Mouse (Mus musculus) right cerebral cortex, adult 2 months (tissue): Measurements from ENCODE around the gene Ino80b.

ENCODE experiments used
- DNase-seq, 2 experiments: peaks; one replicate each; pipeline ENCODE4 v3.0.0; 2021 to 2022; ENCODE audit warnings: low spot score in 2 of 2

Ino80b gene

DNA sequence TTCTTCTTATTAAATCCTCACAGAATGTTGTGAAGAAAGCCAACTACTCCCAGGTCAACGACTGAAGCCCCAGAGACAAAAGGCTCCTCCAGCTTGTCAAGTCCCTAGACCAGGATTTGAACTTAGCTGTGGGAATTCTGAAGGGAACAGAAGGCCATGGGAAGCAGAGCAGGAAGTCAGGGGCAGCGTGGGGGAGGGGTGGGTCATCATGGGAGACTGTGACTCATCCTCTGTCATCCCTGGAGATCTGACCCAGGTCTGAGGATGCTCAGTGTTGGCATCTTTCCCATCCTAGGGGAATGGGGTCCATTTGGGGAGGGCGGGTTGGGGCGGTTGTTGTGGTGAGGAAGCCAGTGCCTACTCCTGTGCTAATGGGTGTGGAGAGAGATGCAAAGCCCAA, 16.4 kb upstream of the Ino80b start:
- DNase-seq, result no peak

- no peak for DNase-seq
Measured at GRCm38 (mm10) chr6:83140044-83140443, 14.8 kb upstream of the Ino80b start.

DNA sequence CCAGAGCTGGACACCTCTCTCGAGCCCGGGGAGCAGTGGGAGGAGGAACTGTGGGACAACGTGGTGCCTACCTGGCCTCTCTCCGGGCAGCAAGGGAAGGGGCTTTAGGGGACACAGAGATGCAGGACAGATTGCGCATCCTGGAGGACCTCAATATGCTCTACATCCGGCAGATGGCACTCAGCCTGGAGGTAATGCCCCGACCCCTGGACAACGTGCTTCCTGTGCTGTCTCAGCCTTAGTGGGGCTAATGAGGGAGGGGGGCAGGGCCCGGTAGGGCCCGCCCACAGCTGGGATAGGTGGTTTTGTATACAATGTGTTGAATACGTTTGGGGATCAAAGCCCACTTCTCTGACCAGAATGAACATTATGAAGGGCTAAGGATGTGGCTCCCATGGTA, 12.8 kb upstream of the Ino80b start:
- no peak for DNase-seq

DNA sequence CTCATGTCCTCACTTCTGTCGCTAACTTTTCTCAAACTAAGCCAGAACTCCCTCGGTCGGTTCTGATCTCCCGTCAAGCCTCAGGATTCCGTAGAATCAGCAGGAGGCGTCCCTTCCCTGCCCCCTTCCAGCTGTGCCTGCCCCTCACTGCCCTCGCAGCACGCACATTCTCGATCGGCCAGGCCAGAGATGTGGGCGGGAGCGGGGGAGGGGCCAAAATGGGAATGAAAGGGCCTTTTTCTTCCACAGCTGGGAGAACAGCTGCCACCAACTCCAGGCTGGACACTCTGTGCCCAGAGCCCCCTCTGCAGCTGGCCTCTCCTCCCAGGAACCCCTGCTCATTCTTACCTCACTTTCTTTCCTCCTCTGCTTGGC, 12.3 kb upstream of the Ino80b start:
- peak in 1 of 2 experiments; percentile 65 for DNase-seq

DNA sequence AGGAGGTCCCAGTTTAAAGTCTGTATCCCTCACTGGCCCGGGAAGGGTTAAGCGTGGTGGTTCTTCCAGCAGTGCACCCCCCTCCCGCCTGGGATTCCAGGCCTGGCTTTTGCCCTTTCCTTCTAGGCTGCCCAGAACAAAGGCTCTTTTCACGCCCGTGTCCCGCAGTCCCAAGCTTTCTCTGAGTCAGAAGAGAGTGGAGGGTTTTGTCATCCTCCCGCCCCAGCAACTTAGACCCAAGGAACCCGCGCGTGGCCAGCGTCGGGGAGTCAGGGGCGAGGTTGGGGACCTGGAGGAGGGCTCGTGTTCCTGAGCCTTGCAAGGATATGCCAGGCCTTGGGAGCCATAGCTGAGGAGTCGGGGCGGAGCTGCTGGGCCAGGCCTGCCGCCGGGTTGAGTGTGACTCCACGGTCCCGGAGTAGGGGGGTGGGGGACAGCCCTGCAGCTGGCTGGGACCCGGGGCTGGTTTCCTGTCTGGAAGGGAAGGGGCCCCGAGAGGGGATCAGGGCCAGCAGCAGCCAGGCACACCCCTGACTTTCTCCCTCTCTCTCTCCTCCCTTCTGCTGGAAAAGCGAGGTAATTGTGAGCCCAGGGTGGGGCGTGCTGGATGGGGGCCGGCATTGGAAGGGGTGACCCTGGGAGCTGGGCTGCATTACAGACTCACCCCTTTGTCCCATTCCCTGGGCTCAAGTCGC, 11.8 kb upstream of the Ino80b start:
- no peak for DNase-seq

DNA sequence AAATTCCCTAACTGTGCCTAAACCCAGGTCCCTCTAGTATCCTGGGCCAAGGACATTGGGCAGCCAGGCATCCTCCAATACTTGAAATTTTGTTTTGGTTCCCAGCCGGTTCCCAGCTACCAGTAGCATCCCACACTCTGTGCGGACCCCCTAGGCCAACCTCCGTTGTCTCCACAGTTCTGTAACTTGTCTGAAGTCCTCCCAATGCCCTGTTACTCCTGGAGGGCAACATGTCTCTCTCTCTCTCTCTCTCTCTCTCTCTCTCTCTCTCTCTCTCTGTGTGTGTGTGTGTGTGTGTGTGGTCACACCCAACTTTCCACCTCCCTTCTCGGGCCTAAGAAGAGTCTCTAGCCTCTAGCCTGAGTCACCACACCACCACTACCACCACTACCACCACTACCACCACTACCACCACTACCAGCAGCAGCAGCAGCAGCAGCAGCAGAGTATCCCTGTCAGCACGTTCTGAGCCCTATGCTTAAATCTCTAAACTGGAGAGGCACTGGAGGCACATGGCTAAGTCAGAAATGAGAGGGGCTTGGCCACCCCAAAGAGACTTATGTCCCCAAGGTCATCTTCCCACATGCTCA, 11.2 kb upstream of the Ino80b start:
- no peak for DNase-seq

GRCm38 (mm10) chr6:83135571-83136161, 10.4 kb upstream of the Ino80b start:
- DNase-seq, result no peak

DNA sequence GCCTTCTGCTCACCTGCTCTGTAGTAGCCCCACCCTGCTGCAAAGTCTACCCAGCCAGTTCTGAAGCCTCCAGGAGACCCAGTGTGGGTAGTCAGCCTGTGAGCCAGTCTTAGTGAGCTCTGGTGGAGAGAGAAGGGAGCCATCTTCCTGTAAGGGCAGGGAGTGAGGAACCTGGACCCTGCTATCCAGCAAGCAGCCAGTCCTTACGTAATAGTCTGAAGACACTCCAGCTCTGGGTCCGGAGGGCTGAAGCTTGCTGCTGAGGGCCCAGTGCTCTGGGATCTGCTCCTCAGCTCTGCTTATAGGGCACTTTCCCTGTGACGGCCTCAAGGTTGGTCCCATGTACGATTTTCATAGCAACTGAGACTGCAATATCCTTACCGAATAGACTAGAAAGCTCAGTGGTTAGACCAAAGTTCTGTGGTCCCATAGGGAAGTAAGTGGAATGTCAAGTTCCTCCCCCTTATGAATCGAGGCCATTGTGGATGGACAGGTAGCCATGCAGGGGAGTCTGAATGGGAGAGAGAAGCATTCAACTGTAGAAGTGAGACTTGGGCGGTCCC, 9.8 kb upstream of the Ino80b start, which contains the start of gene Rtkn:
Gene Rtkn, plus strand, starts transcription at position 513 of the 563 bp plus-strand sequence.
- no peak for DNase-seq

- no peak for DNase-seq
Measured at GRCm38 (mm10) chr6:83134226-83134625, 9.0 kb upstream of the Ino80b start.

GRCm38 (mm10) chr6:83132176-83132919, 7.1 kb upstream of the Ino80b start:
- no peak for DNase-seq

GRCm38 (mm10) chr6:83131469-83132034, 6.3 kb upstream of the Ino80b start:
- DNase-seq, result no peak

DNA sequence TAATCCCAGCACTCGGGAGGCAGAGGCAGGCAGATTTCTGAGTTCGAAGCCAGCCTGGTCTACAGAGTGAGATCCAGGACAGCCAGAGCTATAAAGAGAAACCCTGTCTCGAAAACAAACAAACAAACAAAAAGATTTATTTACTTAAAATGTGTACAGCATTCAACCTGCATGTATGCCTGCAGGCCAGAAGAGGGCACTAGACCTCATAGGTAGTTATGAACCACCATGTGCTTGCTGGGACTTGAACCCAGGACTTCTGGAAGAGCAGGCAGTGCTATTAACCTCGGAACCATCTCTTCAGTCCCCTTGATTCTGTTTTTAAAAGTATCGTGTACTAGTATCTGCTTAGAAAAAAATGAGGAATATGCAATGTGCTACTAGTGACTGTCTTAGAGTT, 2.2 kb upstream of the Ino80b start:
- no peak for DNase-seq

- DNase-seq, result peak; percentile 89 to 90
Measured at GRCm38 (mm10) chr6:83124851-83125312, 349 bp downstream of the Ino80b start.

- no peak for DNase-seq
Measured at GRCm38 (mm10) chr6:83122961-83123360, 2.3 kb downstream of the Ino80b start.

DNA sequence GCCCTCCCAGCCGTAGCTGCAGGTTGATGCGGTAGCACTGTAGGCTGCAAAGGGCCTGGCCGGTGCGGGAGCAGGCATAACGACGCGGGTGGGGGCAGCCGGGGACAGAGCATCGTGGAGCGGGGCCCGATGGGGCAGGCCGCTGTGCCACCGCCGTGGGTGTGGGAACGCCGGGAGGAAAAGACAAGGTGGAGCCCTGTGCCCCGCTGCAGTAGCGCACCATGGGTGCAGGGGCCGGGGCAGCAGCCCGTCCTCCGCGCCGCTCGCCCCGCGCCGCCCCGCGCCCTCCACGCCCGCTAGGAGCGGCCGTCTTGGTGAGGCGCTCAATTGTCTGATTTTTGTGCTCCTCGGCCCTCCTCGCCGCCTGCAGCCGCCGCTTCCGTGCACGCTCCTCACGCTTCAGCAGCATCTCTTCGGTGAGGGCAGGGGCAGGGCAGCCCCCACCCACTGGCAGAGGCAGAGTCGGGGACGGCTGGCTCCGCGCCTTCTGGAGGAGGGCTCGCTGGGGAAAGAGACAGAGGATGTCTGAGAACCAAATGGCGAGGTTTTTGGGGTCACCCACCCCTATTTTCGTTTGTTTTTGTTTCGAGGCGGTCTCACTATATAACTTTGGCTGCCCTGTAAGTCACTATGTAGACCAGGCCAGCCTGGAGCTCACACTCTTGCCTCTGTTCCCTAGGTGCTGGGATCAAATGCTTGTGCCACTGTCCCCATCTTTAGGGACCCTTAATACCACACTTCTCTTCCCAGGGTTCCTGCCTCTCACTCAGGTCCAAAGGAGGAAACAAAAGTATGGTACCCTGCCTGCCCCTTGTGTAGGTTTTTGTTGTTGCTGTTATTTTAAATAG, 3.1 kb downstream of the Ino80b start:
- DNase-seq, result peak; percentile 11 to 29

DNA sequence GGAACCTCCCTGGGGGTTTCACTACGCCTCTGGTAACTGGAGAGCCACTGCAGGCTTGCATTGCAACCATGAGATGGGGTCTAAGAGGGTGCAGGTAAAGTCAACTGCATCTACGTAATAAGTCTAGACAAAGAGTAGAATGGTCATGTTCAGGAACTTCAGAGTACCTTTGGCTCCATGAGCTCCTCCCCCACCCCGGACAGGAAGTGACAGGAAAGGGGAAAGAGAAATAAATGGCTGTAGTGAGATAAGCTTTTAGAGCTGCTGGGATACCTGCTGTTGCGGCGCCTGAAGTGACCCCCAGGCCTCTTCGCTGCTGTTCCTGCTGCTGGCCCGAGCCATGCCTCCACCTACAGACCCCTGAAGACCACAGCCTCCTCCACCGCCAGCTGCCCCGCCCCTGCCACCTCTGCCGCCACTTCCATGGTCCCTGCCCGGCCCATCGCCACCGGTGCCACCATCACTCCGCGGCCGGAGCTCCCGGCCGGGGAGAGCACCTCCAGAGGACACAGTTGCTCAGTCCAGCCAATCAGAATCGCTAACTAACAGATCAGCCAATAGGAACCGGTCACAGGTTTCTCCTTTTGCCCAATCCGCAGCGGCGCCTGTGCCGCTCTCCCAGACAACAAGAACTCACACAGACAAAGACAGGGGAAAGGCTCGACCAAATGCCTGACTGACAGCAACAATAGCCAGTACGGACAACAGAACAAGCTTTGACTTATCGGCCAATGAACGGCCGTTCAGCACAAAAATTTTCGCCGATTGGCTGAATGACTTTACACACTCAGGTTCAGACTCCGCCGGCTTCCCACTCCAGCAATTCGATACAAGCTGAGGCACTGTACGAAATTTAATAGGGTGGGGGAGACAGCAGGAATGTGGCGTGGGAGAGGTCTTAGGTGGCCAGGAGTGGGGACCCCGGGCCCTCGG, 4.0 kb downstream of the Ino80b start, which contains the start of gene Wbp1:
Gene Wbp1, minus strand, starts transcription at position 630 of the 933 bp plus-strand sequence.
- peak; percentile 97 for DNase-seq

DNA sequence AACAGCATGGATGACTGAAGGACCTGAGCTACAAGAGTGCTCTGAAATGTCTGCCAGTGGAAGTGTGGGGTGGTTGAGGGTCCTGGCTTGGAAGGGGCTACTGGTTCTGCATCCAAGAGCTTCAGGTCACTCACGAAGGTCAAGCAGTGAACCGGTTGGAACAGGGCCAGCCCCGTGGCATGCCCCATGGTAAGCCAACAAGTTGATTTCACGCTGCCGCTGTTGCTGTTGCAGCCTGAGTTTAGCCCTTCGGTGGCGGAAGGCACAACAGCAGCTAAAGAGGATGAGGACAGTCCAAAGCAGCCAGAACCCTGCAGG, 5.5 kb downstream of the Ino80b start:
- DNase-seq, result no peak

DNA sequence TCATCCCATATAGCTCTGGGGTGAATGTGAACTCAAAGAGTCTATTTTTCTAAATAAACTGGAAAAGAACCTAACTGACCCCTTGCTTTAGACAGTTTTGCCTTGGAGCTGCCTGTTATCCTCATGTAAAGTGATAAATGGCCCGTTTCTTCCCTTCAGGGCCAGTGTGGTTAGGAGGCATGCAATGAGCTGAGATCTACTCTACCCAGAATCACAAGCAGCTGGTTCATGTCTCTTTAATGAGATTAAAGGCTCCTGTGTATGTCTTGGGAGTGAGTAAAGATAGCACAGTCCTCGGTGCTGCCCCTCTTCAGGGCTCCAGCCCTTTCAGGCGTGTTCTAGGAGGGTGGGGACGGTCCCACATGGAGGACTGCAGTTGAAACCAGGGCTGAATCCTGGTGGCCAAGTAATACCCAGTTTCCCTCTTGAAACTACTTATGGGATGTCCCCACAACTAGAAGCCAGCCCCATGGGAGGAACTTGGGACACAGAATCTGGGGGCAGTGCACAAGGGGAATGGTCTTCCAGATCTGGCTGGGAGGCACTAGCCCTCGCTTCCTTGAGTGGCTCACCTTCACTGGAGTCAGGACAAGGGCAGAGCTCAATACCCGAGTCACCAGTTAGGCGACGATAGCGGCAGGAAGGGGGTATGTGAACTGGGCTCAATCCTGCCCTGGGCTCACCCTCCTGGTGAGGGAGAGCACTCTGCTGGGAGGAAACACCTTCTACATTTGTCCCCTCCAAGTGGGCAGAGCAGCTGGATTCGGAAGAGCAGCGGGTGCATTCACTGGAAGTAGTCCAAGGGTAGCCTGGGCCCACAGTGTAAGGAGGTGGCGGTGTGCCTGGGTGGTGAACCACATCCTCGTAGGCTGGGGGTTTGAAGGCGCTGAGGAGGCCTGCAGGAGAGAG, 6.2 kb downstream of the Ino80b start:
- no peak for DNase-seq

DNA sequence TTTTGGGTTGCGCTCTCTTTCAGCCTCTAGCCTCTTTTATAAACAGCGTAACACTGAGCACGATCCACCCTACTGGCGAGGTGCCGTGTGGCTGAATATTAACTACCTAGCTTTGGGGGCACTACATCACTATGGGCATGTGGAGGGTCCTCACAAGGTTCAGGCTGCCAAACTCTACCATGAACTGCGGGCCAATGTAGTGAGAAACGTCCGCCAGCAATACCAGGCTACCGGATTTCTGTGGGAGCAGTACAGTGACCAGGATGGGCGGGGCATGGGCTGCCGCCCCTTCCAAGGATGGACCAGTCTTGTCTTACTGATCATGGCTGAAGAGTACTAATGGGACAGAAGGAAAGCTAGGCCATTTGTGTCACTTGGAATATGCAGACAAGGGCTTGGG, 6.9 kb downstream of the Ino80b start:
- DNase-seq, result no peak
